Mouse (Mus musculus) liver, embryonic 14.5 days (tissue): ENCODE results near the gene Ranbp2. TPM values are rescaled to one million over a fixed set of nuclear protein-coding genes. Genes with fewer than 3 reads are reported as not detected.

Source experiments
- ATAC-seq: fragments of 200-750 bp; cut with Nextera tagmentation; 2 replicates; pipeline ENCODE4 v1.8.0; 2017; ENCODE audit warnings: moderate number of reproducible peaks, mild to moderate bottlenecking, moderate library complexity; ENCODE audit not compliant: insufficient read depth
- DNase-seq, 3 experiments: peaks; one replicate each; pipeline ENCODE4 v3.0.0-alpha.2; 2012 to 2013; ENCODE audit warnings: low read depth in 3 of 3, low spot score in 3 of 3
- H3K27ac ChIP-seq: fragments of 300-500 bp; sonication (generic); 2 replicates; pipeline ENCODE4 v1.5.1; 2014; ENCODE audit warnings: moderate library complexity, mild to moderate bottlenecking, control low read depth, inconsistent platforms
- H3K27me3 ChIP-seq: fragments of 300-500 bp; sonication (generic); 2 replicates; pipeline ENCODE4 v1.6.1; 2014; ENCODE audit warnings: mild to moderate bottlenecking, low read length, moderate library complexity; ENCODE audit not compliant: control insufficient read depth, insufficient read depth
- H3K36me3 ChIP-seq: fragments of 300-500 bp; sonication (generic); replicated peaks from 2 replicates; pipeline ENCODE4 v1.6.1; 2014; ENCODE audit warnings: low read depth; ENCODE audit not compliant: control insufficient read depth, insufficient read depth
- H3K4me1 ChIP-seq, 2 experiments: fragments of 200-500 bp in 1 of 2; fragments of 300-500 bp in 1 of 2; sonication (generic) in 1 of 2; replicated peaks; 2 replicates each; pipeline ENCODE4 v1.6.1; 2012 to 2014; ENCODE audit warnings: antibody characterized with exemption in 1 of 2, inconsistent platforms in 1 of 2, low read length in 1 of 2; ENCODE audit not compliant: control insufficient read depth in 2 of 2, insufficient read depth in 2 of 2
- H3K4me2 ChIP-seq: fragments of 300-500 bp; sonication (generic); 2 replicates; pipeline ENCODE4 v1.6.1; 2014; ENCODE audit warnings: low read depth, mild to moderate bottlenecking, control low read depth, moderate library complexity
- H3K4me3 ChIP-seq, 2 experiments: fragments of 200-500 bp in 1 of 2; fragments of 300-500 bp in 1 of 2; sonication (generic) in 1 of 2; 2 replicates each; pipeline ENCODE4 v1.5.1; 2012 to 2014; ENCODE audit warnings: low read depth in 2 of 2, low read length in 2 of 2, mild to moderate bottlenecking in 2 of 2, control low read depth in 1 of 2, inconsistent platforms in 1 of 2, moderate library complexity in 1 of 2; ENCODE audit not compliant: insufficient read depth in 1 of 2
- H3K9ac ChIP-seq: fragments of 300-500 bp; sonication (generic); replicated peaks from 2 replicates; pipeline ENCODE4 v1.6.1; 2014; ENCODE audit warnings: mild to moderate bottlenecking, control low read depth, moderate library complexity
- H3K9me3 ChIP-seq: fragments of 300-500 bp; sonication (generic); 2 replicates; pipeline ENCODE4 v1.6.1; 2016; ENCODE audit warnings: low read length, mixed read lengths; ENCODE audit not compliant: control insufficient read depth
- CTCF ChIP-seq: IDR thresholded peaks from 2 replicates; pipeline ENCODE4 v1.5.1; 2016; ENCODE audit warnings: antibody characterized with exemption, low read depth, control low read depth
- EP300 ChIP-seq: IDR thresholded peaks from 2 replicates; pipeline ENCODE4 v1.6.1; 2016; ENCODE audit warnings: antibody characterized with exemption, low read depth
- WGBS: fragments of 180-500 bp; shearing (Covaris S2); extraction: QIAGEN DNeasy Blood & Tissue Kit; methylation state at CpG from one replicate; pipeline ENCODE4 v1.1.7; 2014; ENCODE audit not compliant: insufficient replicate concordance; 5-methylcytosine and 5-hydroxymethylcytosine counted together
- polyA plus RNA-seq, 2 experiments: library from polyadenylated mRNA; depleted of rRNA in 1 of 2; stranded (reverse) in 1 of 2; unstranded in 1 of 2; fragments of >200 nt; fragmentation: Nextera tagmentation in 1 of 2; extraction: Ambion mirVana in 1 of 2; gene quantifications; 2 replicates each; pipeline versions ENCODE4 v1.2.1 to v1.2.3; 2012 to 2014

The Ranbp2 gene
- polyA plus RNA-seq (2012; rRNA removed) (6.1 and 11.1 TPM in 2 replicates), polyA plus RNA-seq (2014; fragmentation: Nextera tagmentation; extraction: Ambion mirVana) (27.2 and 27.3 TPM in 2 replicates)

DNA sequence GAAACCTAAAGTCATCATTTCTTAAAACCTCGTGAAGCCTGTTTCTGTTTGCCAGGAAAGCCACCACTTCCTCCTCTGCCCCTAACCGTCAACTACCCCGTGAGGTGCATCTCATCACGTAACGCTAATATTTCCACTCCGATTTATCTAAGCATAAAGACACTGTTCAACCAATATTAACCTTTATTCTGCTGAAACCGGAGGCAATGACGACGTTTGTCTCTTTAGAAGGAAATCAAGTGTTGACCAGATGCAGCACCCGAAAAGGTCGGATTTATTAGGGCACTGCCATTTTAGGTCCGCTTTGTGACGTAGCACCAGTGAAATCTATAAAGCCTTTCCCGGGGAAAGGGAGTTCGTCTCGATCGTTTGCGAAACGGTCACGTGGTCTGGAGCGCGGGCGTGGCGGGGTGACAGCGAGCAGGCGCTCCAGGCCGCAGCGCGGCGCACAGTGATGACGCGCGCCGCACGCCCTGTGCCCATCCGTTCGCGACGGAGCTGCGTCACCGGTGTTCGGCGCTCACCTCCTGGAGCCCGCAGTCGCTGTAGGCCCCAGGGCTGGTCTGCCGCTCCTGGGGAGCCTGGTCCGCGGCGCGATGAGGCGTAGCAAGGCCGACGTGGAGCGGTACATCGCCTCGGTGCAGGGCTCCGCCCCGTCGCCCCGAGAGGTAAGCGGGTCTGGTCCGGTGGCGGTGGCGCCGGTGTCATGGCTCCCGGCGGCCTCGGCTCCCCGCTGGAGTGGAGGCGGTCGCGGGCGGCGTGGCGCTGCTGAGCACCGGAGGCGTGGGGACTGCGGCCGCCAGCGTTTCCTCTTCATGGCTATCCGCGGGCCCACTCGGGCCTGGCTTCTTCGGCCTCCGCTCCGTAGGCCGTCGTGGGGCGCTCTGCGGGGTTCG, at the start of gene Ranbp2:
Gene Ranbp2 (plus strand): TSS at position 537 of the 896 bp plus-strand sequence.
- peak within 1 kb of the TSS; percentile 89 to 100 for H3K4me3 ChIP-seq
- peak within 1 kb of the TSS; percentile 100 for H3K9ac ChIP-seq
- under 1% methylated on average over 84 of the region's 91 CpGs for WGBS
- ATAC-seq: peak; percentile 96
- no peaks in the 10 kb centered on the region for H3K27me3 ChIP-seq
- H3K36me3 ChIP-seq: no peaks in the 10 kb centered on the region
- H3K27ac ChIP-seq: peak within 1 kb of the TSS; percentile 91
- H3K9me3 ChIP-seq: no peaks in the 10 kb centered on the region
- DNase-seq: peak; percentile 97
- peaks cover 17 to 18% of the 10 kb centered on the region in 2 experiments for H3K4me1 ChIP-seq
- peak within 1 kb of the TSS; percentile 89 for H3K4me2 ChIP-seq
- 0 out of 2 replicates have a peak, but pooled peaks have one; percentile 8 for TF ChIP-seq CTCF
- peak; percentile 59 for TF ChIP-seq EP300

DNA sequence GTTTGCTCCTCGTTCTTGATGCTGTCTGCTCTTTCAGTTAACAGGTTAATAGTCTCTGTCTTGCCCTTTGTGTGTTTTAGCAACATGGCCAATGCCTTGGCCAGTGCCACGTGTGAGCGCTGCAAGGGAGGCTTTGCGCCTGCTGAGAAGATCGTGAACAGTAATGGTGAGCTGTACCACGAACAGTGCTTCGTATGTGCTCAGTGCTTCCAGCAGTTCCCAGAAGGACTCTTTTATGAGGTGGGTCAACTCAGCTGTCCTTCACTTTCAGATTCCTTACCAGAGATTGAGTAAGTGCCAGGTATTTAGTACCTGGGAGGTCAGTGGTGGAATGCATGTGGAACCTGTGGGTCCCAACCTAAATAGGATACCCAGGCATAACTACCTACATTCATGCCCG, 47.8 kb upstream of the Ranbp2 start:
- H3K27ac ChIP-seq: no peak overlapping the region
- H3K9ac ChIP-seq: no peak overlapping the region
- no peaks in the 10 kb centered on the region for H3K9me3 ChIP-seq
- no peak for ATAC-seq
- no peak overlapping the region for H3K4me3 ChIP-seq
- no peaks in the 10 kb centered on the region for H3K27me3 ChIP-seq
- H3K4me2 ChIP-seq: no peak overlapping the region
- peaks cover 2 to 4% of the 10 kb centered on the region in 2 experiments for H3K4me1 ChIP-seq
- DNase-seq: no peak
- WGBS: 85% methylated on average over 8 of the region's 8 CpGs
- no peak for TF ChIP-seq EP300
- peaks cover 33% of the 10 kb centered on the region for H3K36me3 ChIP-seq

DNA sequence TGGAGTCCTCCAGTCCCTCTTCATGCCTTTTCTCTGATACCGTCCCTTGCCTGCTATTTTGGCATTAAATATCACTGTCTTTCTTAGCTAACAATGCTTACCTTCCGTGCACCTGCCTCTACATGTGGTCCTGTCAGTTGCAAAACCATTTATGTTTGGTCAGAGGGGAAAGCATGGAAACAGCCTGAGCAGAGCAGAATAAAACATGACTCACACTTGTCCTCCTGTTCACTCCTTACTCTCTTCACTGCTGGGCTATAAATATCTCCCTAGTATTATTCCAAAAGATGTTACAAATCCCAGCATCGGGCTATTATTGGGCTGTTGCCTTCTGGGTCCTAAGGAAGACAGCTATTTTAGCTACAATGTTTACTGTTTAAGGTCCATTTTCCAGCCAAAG, 44.9 kb upstream of the Ranbp2 start:
- peaks cover 39% of the 10 kb centered on the region for H3K36me3 ChIP-seq
- no peak overlapping the region for H3K4me3 ChIP-seq
- 82% methylated on average over 3 of the region's 3 CpGs for WGBS
- H3K9ac ChIP-seq: no peak overlapping the region
- DNase-seq (no peak), ATAC-seq (no peak)
- no peaks in the 10 kb centered on the region for H3K9me3 ChIP-seq
- no peaks in the 10 kb centered on the region for H3K27me3 ChIP-seq
- H3K4me1 ChIP-seq: peaks cover 7 to 18% of the 10 kb centered on the region in 2 experiments
- TF ChIP-seq CTCF: no peak
- H3K4me2 ChIP-seq: no peak overlapping the region
- H3K27ac ChIP-seq: no peak overlapping the region

DNA sequence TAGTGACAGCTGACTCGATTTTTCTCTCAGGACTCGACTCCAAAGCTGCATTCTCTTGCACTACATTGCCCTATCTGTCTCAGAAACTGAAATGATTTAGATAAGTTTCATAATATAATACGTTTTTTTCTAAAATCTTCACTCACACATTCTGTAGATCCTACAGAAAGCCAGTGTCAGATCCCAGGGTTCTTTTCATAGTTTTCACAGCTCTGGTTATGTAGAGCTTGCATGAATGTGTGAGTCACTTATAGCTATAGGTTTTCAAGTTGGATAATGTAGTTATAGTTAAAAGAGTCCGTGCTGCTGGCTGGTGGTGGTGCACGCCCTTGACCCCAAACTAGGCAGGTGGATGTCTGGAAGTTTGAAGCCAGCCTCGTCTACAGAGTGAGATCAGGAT, 42.1 kb upstream of the Ranbp2 start:
- Histone ChIP-seq H3K9me3 (no peaks in the 10 kb centered on the region), H3K27me3 (no peaks in the 10 kb centered on the region), H3K27ac (peak overlapping the region; percentile 45), H3K4me1 (peaks cover 7 to 18% of the 10 kb centered on the region in 2 experiments), H3K9ac (no peak overlapping the region), H3K4me3 (no peak overlapping the region), H3K4me2 (peak overlapping the region; percentile 11; the same call in 1 of the 2 replicates), H3K36me3 (peaks cover 50% of the 10 kb centered on the region)
- TF ChIP-seq CTCF (no peak), EP300 (no peak)
- 60% methylated on average over 6 of the region's 6 CpGs for WGBS
- DNase-seq (no peak), ATAC-seq (0 out of 2 replicates have a peak, but pooled peaks have one; percentile 5)

DNA sequence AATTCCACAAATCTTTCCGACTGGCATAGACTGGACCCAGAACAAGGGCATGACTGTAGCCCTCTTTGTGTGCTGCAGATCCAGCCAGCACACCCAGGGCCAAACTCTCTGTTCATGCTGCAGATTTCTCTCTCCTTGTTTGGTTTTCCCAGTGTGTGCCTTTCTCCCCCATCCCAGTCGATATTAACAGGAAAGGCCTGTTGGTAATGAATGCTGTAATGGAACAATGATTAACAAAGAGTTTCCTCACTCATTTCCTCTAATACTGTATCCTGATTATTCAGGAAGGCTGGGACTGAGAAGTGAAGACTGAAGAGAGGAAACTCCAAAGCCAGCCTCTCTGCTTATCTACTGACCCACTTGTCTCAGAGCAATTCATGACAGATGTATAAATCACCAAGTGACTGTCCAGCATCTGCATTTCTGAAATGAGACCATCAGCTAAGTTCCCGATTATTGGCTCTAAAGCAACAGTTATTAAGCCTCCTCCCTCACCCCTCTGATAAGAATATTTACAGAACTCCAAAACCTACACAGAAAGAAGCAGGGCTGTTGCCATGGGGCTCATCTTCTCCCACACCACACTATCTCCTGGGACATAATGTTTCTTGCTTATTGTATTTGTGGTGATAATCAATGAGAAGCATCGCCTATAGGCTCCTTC, 41.3 kb upstream of the Ranbp2 start:
- peak overlapping the region; percentile 18 for H3K4me2 ChIP-seq
- H3K36me3 ChIP-seq: peaks cover 55% of the 10 kb centered on the region
- ATAC-seq (peak; percentile 67), DNase-seq (no peak)
- no peak for TF ChIP-seq CTCF
- TF ChIP-seq EP300: peak; percentile 56
- WGBS: 27% methylated on average over 4 of the region's 4 CpGs
- peak overlapping the region; percentile 45 for H3K27ac ChIP-seq
- no peak overlapping the region for H3K4me3 ChIP-seq
- no peak overlapping the region for H3K9ac ChIP-seq
- H3K27me3 ChIP-seq: no peaks in the 10 kb centered on the region
- H3K4me1 ChIP-seq: peaks cover 7 to 18% of the 10 kb centered on the region in 2 experiments
- no peaks in the 10 kb centered on the region for H3K9me3 ChIP-seq
